Mouse (Mus musculus): ENCODE data around the gene Clptm1. TPM values are rescaled to one million over a fixed set of nuclear protein-coding genes. Genes with fewer than 3 reads are reported as not detected.

Clptm1 gene
- polyA plus RNA-seq, 1 experiment from 2014 or later = 96.0 TPM

DNA sequence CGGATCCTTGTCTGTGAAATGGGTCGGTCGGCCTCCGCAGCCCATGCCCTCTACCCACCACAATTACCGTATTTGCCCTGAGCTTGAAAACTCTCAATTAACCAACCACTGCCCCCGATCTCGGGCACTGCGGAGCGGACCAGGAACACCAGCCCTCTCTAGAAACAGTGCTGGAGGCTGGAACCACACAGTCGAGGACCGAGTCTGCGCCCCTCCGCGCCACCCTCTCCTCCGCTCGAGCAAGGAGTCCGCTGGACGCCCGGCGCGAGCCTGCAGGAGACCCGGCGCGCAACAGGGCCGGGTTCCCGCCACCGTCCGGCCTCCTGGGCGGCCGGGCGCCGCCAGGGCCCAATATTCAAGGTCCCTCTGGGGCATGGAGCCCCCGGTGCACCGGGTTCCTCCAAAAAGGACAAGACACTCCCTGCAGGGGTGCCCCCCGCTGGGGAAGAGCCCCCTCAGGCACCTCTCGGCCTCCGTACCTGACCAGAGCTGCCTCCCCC is 328 bp downstream of the Clptm1 start:
- ATAC-seq (ENCODE audit: insufficient read depth) (peak; percentile 45), DNase-seq (no peak)
- Histone ChIP-seq H3K27me3 (ENCODE audit: insufficient read depth, low read length) (no peaks in the 10 kb centered on the region), H3K4me1 (ENCODE audit: insufficient read depth) (peaks cover 12% of the 10 kb centered on the region; the same call in 1 of the 2 replicates), H3K9ac (peak overlapping the region; percentile 97), H3K4me2 (peak overlapping the region; percentile 95), H3K27ac (ENCODE audit: low read depth) (peak overlapping the region; percentile 61), H3K9me3 (ENCODE audit: low read depth, low read length) (no peaks in the 10 kb centered on the region), H3K4me3 (ENCODE audit: low read depth, low read length) (peak overlapping the region; percentile 100), H3K36me3 (ENCODE audit: insufficient read depth) (peaks cover 34% of the 10 kb centered on the region)
- under 1% methylated on average over 37 of the region's 37 CpGs for WGBS
- TF ChIP-seq CTCF (IDR thresholded peaks at IDR 0.05; ENCODE audit: low read depth) = no peak

- H3K9ac ChIP-seq = peak overlapping the region; percentile 97
- H3K27me3 ChIP-seq (ENCODE audit: insufficient read depth, low read length) = no peaks in the 10 kb centered on the region
- H3K36me3 ChIP-seq (ENCODE audit: insufficient read depth) = peaks cover 38% of the 10 kb centered on the region
- ATAC-seq (ENCODE audit: insufficient read depth) (no peak), DNase-seq (no peak)
- H3K9me3 ChIP-seq (ENCODE audit: low read depth, low read length) = no peaks in the 10 kb centered on the region
- peak overlapping the region; percentile 95 for H3K4me2 ChIP-seq
- peak overlapping the region; percentile 100 for H3K4me3 ChIP-seq (ENCODE audit: low read depth, low read length)
- no peak for TF ChIP-seq CTCF (IDR thresholded peaks at IDR 0.05; ENCODE audit: low read depth)
- H3K4me1 ChIP-seq (ENCODE audit: insufficient read depth) = peaks cover 9% of the 10 kb centered on the region; the same call in 1 of the 2 replicates
- H3K27ac ChIP-seq (ENCODE audit: low read depth) = no peak overlapping the region
- whole genome bisulfite sequencing = 10% methylated on average over 8 of the region's 8 CpGs
Measured at GRCm38 (mm10) chr7:19663940-19664339, 893 bp downstream of the Clptm1 start.

DNA sequence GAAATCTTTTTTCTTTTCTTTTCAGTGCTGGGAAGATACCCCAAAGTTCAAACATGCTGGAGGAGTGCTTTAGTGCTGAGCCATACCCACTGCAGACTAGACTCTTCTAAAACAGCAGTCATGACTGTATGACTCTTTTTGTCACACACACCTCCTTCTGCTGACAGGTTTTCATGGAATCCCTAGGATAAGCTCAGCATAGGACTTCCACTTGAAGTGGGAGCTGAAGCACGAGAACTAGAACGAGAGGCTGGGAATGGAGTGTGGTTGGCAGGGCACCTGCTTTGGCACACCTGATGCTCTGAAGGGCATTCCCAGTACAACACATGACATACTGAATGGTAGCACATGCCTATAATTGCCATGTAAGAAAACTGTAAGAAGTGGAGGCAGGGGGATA is 12.2 kb downstream of the Clptm1 start:
- H3K4me1 ChIP-seq (ENCODE audit: insufficient read depth) = no peaks in the 10 kb centered on the region
- no peaks in the 10 kb centered on the region for H3K9me3 ChIP-seq (ENCODE audit: low read depth, low read length)
- H3K4me2 ChIP-seq = no peak overlapping the region
- no peak for ATAC-seq (ENCODE audit: insufficient read depth)
- no peak overlapping the region for H3K4me3 ChIP-seq (ENCODE audit: low read depth, low read length)
- WGBS = 84% methylated on average over 2 of the region's 2 CpGs
- H3K27ac ChIP-seq (ENCODE audit: low read depth) = no peak overlapping the region
- no peaks in the 10 kb centered on the region for H3K27me3 ChIP-seq (ENCODE audit: insufficient read depth, low read length)
- DNase-seq = no peak
- H3K36me3 ChIP-seq (ENCODE audit: insufficient read depth) = peaks cover 79% of the 10 kb centered on the region
- no peak overlapping the region for H3K9ac ChIP-seq
- no peak for TF ChIP-seq CTCF (IDR thresholded peaks at IDR 0.05; ENCODE audit: low read depth)

- Histone ChIP-seq H3K4me3 (ENCODE audit: low read depth, low read length) (no peak overlapping the region), H3K4me1 (ENCODE audit: insufficient read depth) (no peaks in the 10 kb centered on the region), H3K9me3 (ENCODE audit: low read depth, low read length) (no peaks in the 10 kb centered on the region), H3K4me2 (no peak overlapping the region), H3K9ac (no peak overlapping the region), H3K36me3 (ENCODE audit: insufficient read depth) (peaks cover 85% of the 10 kb centered on the region), H3K27me3 (ENCODE audit: insufficient read depth, low read length) (no peaks in the 10 kb centered on the region), H3K27ac (ENCODE audit: low read depth) (no peak overlapping the region)
- ATAC-seq (ENCODE audit: insufficient read depth) (no peak), DNase-seq (no peak)
- 88% methylated on average over 6 of the region's 6 CpGs for WGBS
- no peak for TF ChIP-seq CTCF (IDR thresholded peaks at IDR 0.05; ENCODE audit: low read depth)
Measured at GRCm38 (mm10) chr7:19651063-19651786, 13.6 kb downstream of the Clptm1 start.

DNA sequence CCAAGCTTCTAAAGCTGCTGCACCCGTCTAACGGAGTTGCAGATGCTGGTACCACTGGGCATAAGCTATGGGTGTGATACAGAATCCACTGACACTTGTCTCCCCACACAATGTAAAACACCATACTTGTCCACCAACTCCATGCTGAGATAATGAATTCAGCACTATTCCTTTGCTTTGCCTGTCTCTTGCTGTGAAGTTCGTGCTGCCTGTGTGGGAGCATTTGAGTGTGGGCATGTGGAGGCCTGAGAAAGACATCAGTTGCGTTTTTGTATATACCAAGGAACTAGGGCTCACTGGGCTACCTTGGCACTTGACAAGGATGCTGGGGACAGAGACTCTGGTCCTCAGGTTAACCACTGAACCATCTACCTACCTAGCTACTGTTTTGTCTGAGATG is 23.6 kb downstream of the Clptm1 start:
- DNase-seq (no peak), ATAC-seq (ENCODE audit: insufficient read depth) (no peak)
- Histone ChIP-seq H3K9ac (no peak overlapping the region), H3K36me3 (ENCODE audit: insufficient read depth) (peaks cover 98% of the 10 kb centered on the region), H3K4me1 (ENCODE audit: insufficient read depth) (no peaks in the 10 kb centered on the region), H3K4me2 (no peak overlapping the region), H3K9me3 (ENCODE audit: low read depth, low read length) (no peaks in the 10 kb centered on the region), H3K27ac (ENCODE audit: low read depth) (no peak overlapping the region), H3K27me3 (ENCODE audit: insufficient read depth, low read length) (no peaks in the 10 kb centered on the region), H3K4me3 (ENCODE audit: low read depth, low read length) (no peak overlapping the region)
- TF ChIP-seq CTCF (IDR thresholded peaks at IDR 0.05; ENCODE audit: low read depth) = no peak
- 90% methylated on average over 4 of the region's 4 CpGs for WGBS

DNA sequence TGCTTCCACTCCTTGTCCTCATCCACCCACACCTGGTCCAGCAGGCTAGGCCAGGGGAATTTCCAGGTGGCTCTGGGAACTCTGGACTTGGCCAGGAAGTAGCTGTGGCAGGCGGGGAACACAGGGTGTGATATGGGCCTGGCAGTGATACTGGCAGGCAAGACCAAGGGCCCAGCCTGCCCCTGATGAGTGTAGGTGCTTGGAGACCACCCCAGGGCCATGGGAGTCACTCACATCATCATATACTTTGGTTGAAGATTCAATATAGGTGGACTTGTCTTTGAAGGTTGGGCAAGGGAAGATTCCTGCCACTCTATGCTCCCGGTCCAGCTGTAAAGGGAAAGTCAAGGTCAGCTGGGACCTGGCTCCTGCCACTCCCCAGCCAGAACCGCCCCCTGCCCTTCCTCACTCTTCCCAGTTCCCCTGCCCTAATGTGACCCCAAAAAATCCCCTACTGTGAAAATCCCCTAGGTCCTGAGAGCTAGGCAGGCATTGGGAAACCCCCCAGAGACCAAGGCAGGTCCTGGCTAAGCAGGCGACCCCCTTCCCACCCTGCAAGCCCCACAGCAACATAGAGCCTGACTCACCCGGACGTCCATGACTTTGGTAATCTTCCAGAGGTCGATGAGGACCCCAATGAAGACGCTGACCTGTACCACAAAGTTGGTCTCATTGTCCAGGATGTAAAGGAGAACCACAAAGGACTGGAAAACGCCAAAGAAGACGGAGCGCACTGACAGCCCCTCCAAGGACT is 29.6 kb downstream of the Clptm1 start:
- TF ChIP-seq CTCF (IDR thresholded peaks at IDR 0.05; ENCODE audit: low read depth) = no peak
- ATAC-seq (ENCODE audit: insufficient read depth) = no peak
- H3K4me2 ChIP-seq = no peak overlapping the region
- 86% methylated on average over 11 of the region's 11 CpGs for WGBS
- no peaks in the 10 kb centered on the region for H3K27me3 ChIP-seq (ENCODE audit: insufficient read depth, low read length)
- no peak overlapping the region for H3K9ac ChIP-seq
- H3K36me3 ChIP-seq (ENCODE audit: insufficient read depth) = peaks cover 85% of the 10 kb centered on the region
- H3K27ac ChIP-seq (ENCODE audit: low read depth) = no peak overlapping the region
- H3K4me3 ChIP-seq (ENCODE audit: low read depth, low read length) = no peak overlapping the region
- no peaks in the 10 kb centered on the region for H3K9me3 ChIP-seq (ENCODE audit: low read depth, low read length)
- DNase-seq = no peak
- H3K4me1 ChIP-seq (ENCODE audit: insufficient read depth) = no peaks in the 10 kb centered on the region

DNA sequence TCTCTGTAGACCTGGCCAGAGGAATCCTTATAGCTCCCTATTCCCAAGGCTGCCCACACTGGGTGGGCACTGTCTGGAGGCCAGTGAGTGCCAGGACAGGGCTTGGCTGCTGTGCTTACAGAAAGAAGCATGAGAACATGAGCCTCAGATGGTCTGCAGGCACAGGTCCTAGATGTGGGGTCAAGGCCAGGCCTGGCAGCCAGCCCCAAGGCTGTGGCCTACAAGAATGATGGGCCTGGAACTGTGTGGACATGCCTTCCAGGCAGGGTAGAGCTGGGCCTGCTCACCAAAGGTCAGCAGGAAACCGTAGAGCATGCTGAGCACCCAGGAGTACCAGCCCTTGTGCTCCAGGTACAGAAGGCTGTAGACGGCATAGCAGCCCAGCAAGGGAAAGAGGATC is 30.2 kb downstream of the Clptm1 start:
- Histone ChIP-seq H3K9me3 (ENCODE audit: low read depth, low read length) (no peaks in the 10 kb centered on the region), H3K27me3 (ENCODE audit: insufficient read depth, low read length) (no peaks in the 10 kb centered on the region), H3K4me1 (ENCODE audit: insufficient read depth) (no peaks in the 10 kb centered on the region), H3K27ac (ENCODE audit: low read depth) (no peak overlapping the region), H3K9ac (no peak overlapping the region), H3K4me2 (no peak overlapping the region), H3K36me3 (ENCODE audit: insufficient read depth) (peaks cover 78% of the 10 kb centered on the region), H3K4me3 (ENCODE audit: low read depth, low read length) (no peak overlapping the region)
- no peak for TF ChIP-seq CTCF (IDR thresholded peaks at IDR 0.05; ENCODE audit: low read depth)
- 83% methylated on average over 2 of the region's 2 CpGs for WGBS
- no peak for DNase-seq
- ATAC-seq (ENCODE audit: insufficient read depth) = no peak

Measured in lung, embryonic 14.5 days (tissue).